Mouse (Mus musculus) heart, postnatal 0 days (tissue): ENCODE measurements around the gene Sun2. TPM values are rescaled to one million over a fixed set of nuclear protein-coding genes. Genes with fewer than 3 reads are reported as not detected.

Experiments used
- ATAC-seq: fragments of 200-750 bp; cut with Nextera tagmentation; 2 replicates; pipeline ENCODE4 v1.8.0; 2017; ENCODE audit warnings: low read depth, moderate number of reproducible peaks, moderate library complexity; ENCODE audit not compliant: insufficient read depth
- DNase-seq: peaks from one replicate; pipeline ENCODE4 v3.0.0-alpha.2; 2016; ENCODE audit warnings: low spot score
- H3K27ac ChIP-seq: fragments of 300-500 bp; sonication (generic); 2 replicates; pipeline ENCODE4 v1.5.1; 2014; ENCODE audit warnings: low read depth, mild to moderate bottlenecking
- H3K27me3 ChIP-seq: fragments of 300-500 bp; sonication (generic); 2 replicates; pipeline ENCODE4 v1.6.1; 2014; ENCODE audit warnings: low read length, mixed read lengths; ENCODE audit not compliant: control insufficient read depth, insufficient read depth
- H3K36me3 ChIP-seq: fragments of 300-500 bp; sonication (generic); replicated peaks from 2 replicates; pipeline ENCODE4 v1.6.1; 2014; ENCODE audit warnings: low read length, mixed read lengths; ENCODE audit not compliant: control insufficient read depth, insufficient read depth
- H3K4me1 ChIP-seq: fragments of 300-500 bp; sonication (generic); 2 replicates; pipeline ENCODE4 v1.6.1; 2014; ENCODE audit warnings: antibody characterized with exemption; ENCODE audit not compliant: control insufficient read depth, insufficient read depth
- H3K4me2 ChIP-seq: fragments of 300-500 bp; sonication (generic); 2 replicates; pipeline ENCODE4 v1.6.1; 2014; ENCODE audit warnings: low read depth, mild to moderate bottlenecking, low read length, moderate library complexity
- H3K4me3 ChIP-seq: fragments of 300-500 bp; sonication (generic); 2 replicates; pipeline ENCODE4 v1.5.1; 2014; ENCODE audit warnings: low read depth, low read length
- H3K9ac ChIP-seq: fragments of 300-500 bp; sonication (generic); replicated peaks from 2 replicates; pipeline ENCODE4 v1.6.1; 2014; ENCODE audit warnings: low read depth, low read length, mixed read lengths
- H3K9me3 ChIP-seq: fragments of 300-500 bp; sonication (generic); replicated peaks from 2 replicates; pipeline ENCODE4 v1.6.1; 2016; ENCODE audit warnings: low read length; ENCODE audit not compliant: control insufficient read depth
- CTCF ChIP-seq: IDR thresholded peaks from 2 replicates; pipeline ENCODE4 v1.5.1; 2016; ENCODE audit warnings: antibody characterized with exemption, control low read depth, low read depth
- EP300 ChIP-seq: IDR thresholded peaks from 2 replicates; pipeline ENCODE4 v1.6.1; 2016; ENCODE audit warnings: antibody characterized with exemption, low read depth
- WGBS: fragments of 180-500 bp; shearing (Covaris S2); extraction: QIAGEN DNeasy Blood & Tissue Kit; methylation state at CpG from one replicate; pipeline ENCODE4 v1.1.7; 2014; 5-methylcytosine and 5-hydroxymethylcytosine counted together
- polyA plus RNA-seq: library from polyadenylated mRNA; unstranded; fragments of >200 nt; fragmentation: Nextera tagmentation; extraction: Ambion mirVana; gene quantifications from 2 replicates; pipeline ENCODE4 v1.2.1, GENCODE M21; 2015
- total RNA-seq: library from RNA; depleted of rRNA; stranded (reverse); fragments of >200 nt; gene quantifications from 2 replicates; pipeline ENCODE4 v1.2.3, GENCODE M21; 2014; ENCODE audit warnings: low replicate concordance

Sun2 gene
- total and polyA plus RNA-seq, 2 experiments from 2014 or later, result 4.0 to 71.6 TPM

DNA sequence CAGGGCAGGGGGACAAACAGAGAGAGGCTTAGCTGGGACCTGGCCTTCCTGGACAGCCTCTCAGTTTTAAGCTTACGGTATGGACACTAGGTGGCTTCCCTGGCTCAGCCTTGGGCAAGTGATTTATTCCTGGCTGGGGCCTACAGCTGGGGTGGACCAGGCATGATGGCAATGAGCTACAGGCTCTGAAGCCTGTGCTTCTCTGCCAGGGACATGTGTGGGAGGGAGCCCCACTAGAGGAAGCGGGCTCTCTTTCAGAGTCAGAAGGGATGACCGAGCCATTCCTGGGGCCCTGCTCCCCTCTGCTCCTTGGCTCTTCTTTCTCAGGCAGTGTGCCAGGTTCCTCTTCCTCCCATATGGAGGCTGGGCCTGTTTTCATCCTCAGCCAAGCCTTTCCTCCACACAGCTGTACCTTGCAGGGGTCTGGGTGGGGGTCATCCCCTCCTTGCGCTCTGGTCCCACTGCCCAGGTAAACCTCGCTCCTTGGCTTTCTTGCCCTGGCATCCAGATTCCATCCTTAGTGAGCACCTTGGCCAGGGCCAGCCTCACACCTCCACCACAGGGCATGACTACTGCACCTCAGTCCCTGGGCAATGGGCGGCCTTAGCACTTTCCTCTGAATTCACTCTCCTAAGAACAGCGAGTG is 21.4 kb upstream of the Sun2 start:
- no peak overlapping the region for H3K4me2 ChIP-seq
- H3K36me3 ChIP-seq, result peaks cover 33% of the 10 kb centered on the region
- no peak overlapping the region for H3K27ac ChIP-seq
- no peak overlapping the region for H3K9ac ChIP-seq
- no peaks in the 10 kb centered on the region for H3K27me3 ChIP-seq
- H3K9me3 ChIP-seq, result no peaks in the 10 kb centered on the region
- no peak for DNase-seq
- WGBS, result 80% methylated on average over 7 of the region's 7 CpGs
- TF ChIP-seq CTCF (no peak), EP300 (no peak)
- no peak overlapping the region for H3K4me3 ChIP-seq
- no peak for ATAC-seq
- H3K4me1 ChIP-seq, result peaks cover 39% of the 10 kb centered on the region

GRCm38 (mm10) chr15:79763001-79763400 is 20.7 kb upstream of the Sun2 start:
- H3K36me3 ChIP-seq, result peaks cover 33% of the 10 kb centered on the region
- 87% methylated on average over 9 of the region's 9 CpGs for WGBS
- H3K27me3 ChIP-seq, result no peaks in the 10 kb centered on the region
- no peak for DNase-seq
- ATAC-seq, result no peak
- H3K4me3 ChIP-seq, result no peak overlapping the region
- no peak overlapping the region for H3K4me2 ChIP-seq
- no peaks in the 10 kb centered on the region for H3K9me3 ChIP-seq
- no peak overlapping the region for H3K27ac ChIP-seq
- TF ChIP-seq CTCF (no peak), EP300 (no peak)
- no peak overlapping the region for H3K9ac ChIP-seq
- H3K4me1 ChIP-seq, result peaks cover 31% of the 10 kb centered on the region

- WGBS, result 79% methylated on average over 6 of the region's 6 CpGs
- Histone ChIP-seq H3K36me3 (peaks cover 33% of the 10 kb centered on the region), H3K27me3 (no peaks in the 10 kb centered on the region), H3K9ac (no peak overlapping the region), H3K4me2 (no peak overlapping the region), H3K4me3 (no peak overlapping the region), H3K9me3 (no peaks in the 10 kb centered on the region), H3K4me1 (peaks cover 16% of the 10 kb centered on the region; the same call in 1 of the 2 replicates), H3K27ac (no peak overlapping the region)
- ATAC-seq, result no peak
- TF ChIP-seq CTCF, result no peak
- TF ChIP-seq EP300, result no peak
- no peak for DNase-seq
Observed at GRCm38 (mm10) chr15:79760956-79761355, 18.6 kb upstream of the Sun2 start.

DNA sequence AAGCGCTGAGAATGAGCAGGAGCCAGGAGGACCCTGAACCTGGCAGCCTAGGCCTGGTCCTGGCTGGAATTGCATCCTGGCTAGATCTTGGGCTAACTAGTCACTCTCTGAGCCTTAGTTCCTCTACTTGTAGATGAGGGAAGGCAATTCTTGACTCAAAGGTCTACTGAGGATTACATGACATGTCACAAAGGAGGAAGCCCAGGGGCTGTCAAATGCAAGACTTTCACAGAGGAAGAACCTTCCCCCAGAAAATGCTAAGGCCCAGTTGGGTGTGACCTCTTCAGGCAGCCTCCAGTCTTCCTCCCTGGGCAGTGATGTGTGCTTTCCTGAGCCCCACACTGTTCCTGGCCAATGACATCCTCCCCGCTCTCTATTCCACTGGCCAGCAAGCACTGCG is 14.8 kb upstream of the Sun2 start:
- no peak for ATAC-seq
- H3K4me1 ChIP-seq, result 0 out of 2 replicates have a peak, but pooled peaks cover 5% of the 10 kb centered on the region
- 84% methylated on average over 3 of the region's 3 CpGs for WGBS
- H3K9ac ChIP-seq, result no peak overlapping the region
- H3K36me3 ChIP-seq, result peaks cover 9% of the 10 kb centered on the region
- H3K27ac ChIP-seq, result peak overlapping the region; percentile 71
- no peaks in the 10 kb centered on the region for H3K9me3 ChIP-seq
- H3K4me2 ChIP-seq, result no peak overlapping the region
- no peaks in the 10 kb centered on the region for H3K27me3 ChIP-seq
- TF ChIP-seq EP300, result no peak
- no peak for TF ChIP-seq CTCF
- no peak overlapping the region for H3K4me3 ChIP-seq
- no peak for DNase-seq

DNA sequence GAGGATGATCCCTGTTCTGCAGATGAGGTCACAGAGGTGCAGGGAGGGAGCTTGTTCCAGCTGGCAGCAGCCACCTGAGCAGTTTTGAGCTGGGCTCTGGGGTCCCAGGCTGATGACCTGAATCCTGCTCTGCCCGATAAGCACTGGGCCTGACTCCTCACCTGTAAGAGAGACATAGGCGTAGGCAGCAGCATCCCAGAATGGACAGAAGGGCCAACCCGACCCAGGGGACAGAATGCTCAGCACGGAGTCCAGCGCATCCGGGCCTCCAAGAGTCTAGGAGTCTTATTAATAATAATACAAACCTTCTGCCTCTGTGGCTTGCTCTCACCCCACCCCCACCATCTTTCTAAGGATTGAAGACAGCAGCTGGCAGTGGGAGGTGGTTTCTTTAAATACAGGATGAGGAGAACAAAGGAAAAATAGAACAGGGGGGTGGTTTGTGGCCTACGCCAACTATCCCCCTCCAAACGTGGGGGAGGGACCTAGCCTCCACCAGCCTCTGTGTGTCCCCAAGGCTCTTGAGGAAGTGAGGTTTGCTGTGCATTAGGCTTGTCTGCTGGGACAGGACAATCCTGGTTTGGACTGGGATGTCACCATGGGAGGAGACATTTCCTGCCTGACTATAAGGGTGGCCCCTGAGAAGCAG is 13.8 kb upstream of the Sun2 start:
- WGBS, result 66% methylated on average over 8 of the region's 8 CpGs
- Histone ChIP-seq H3K4me2 (no peak overlapping the region), H3K27me3 (no peaks in the 10 kb centered on the region), H3K4me3 (no peak overlapping the region), H3K9me3 (no peaks in the 10 kb centered on the region), H3K27ac (peak overlapping the region; percentile 71; the same call in 1 of the 2 replicates), H3K9ac (no peak overlapping the region), H3K36me3 (no peaks in the 10 kb centered on the region), H3K4me1 (0 out of 2 replicates have a peak, but pooled peaks cover 5% of the 10 kb centered on the region)
- DNase-seq (no peak), ATAC-seq (peak; percentile 46)
- TF ChIP-seq CTCF, result no peak
- TF ChIP-seq EP300, result no peak
